24 mouse cellular contexts compared by ENCODE assay signal in genomic region chr1:113630898-113631297, GRCm38 (mm10).
DNase-seq lines count a peak whose midpoint lies in the region; ATAC-seq and TF ChIP-seq lines count a peak whose summit lies in the region.
"Had no signal": no experiment of that assay in that cellular context is flagged by ENCODE, and none has a peak within 500 bp of the region (broad histone marks: within the 10 kb centered on the region; RNA-seq: fewer than 3 reads in every experiment).

No protein-coding gene starts in this region.

- no peak for TF ChIP-seq EP300 in heart, adult 2 months (IDR thresholded peaks at IDR 0.05; ENCODE audit: insufficient read depth, low read depth, low read length)
- no peak for TF ChIP-seq EP300 in stomach, postnatal 0 days (optimal IDR thresholded peaks at IDR 0.05)

- H3K27ac ChIP-seq in heart, adult 2 months: no peak overlapping the region
- no peak overlapping the region for H3K27ac ChIP-seq in kidney, embryonic 16.5 days (ENCODE audit: low read length)
- no peak overlapping the region for H3K27ac ChIP-seq in stomach, embryonic 14.5 days (ENCODE audit: low read length)
- H3K27ac ChIP-seq in stomach, postnatal 0 days (replicated peaks): no peak overlapping the region
- H3K27ac ChIP-seq: forebrain, embryonic 10.5 days; layer of hippocampus, adult 2 months; limb, embryonic 12.5 days; liver, embryonic 14.5 days; midbrain, embryonic 13.5 days had no signal

- no peak overlapping the region for H3K4me3 ChIP-seq in heart, adult 2 months
- H3K4me3 ChIP-seq in kidney, embryonic 16.5 days (ENCODE audit: low read length): no peak overlapping the region
- no peak overlapping the region for H3K4me3 ChIP-seq in stomach, embryonic 14.5 days (ENCODE audit: low read depth, low read length)
- H3K4me3 ChIP-seq in stomach, postnatal 0 days (ENCODE audit: low read depth, low read length): no peak overlapping the region
- H3K4me3 ChIP-seq: forebrain, embryonic 10.5 days; layer of hippocampus, adult 2 months; limb, embryonic 12.5 days; midbrain, embryonic 13.5 days had no signal

- WGBS in heart, adult 2 months: 31% methylated on average over 1 of the region's 1 CpGs
- WGBS in kidney, embryonic 16.5 days: 26% methylated on average over 1 of the region's 1 CpGs
- WGBS in stomach, embryonic 14.5 days: 40% methylated on average over 1 of the region's 1 CpGs
- 36% methylated on average over 1 of the region's 1 CpGs for WGBS in stomach, postnatal 0 days

- H3K4me2 ChIP-seq in kidney, embryonic 16.5 days (replicated peaks; ENCODE audit: low read depth, low read length): no peak overlapping the region
- H3K4me2 ChIP-seq in stomach, embryonic 14.5 days (replicated peaks; ENCODE audit: low read depth, low read length): no peak overlapping the region
- no peak overlapping the region for H3K4me2 ChIP-seq in stomach, postnatal 0 days (replicated peaks; ENCODE audit: low read depth)
- H3K4me2 ChIP-seq: heart, embryonic 11.5 days; limb, embryonic 12.5 days; lung, embryonic 14.5 days; midbrain, embryonic 13.5 days had no signal

- no peak for TF ChIP-seq POLR2A in heart, adult 2 months (IDR thresholded peaks at IDR 0.05; ENCODE audit: insufficient read depth, low read depth, low read length)

- no peak overlapping the region for H3K9ac ChIP-seq in heart, adult 2 months (ENCODE audit: low read depth, low read length)
- H3K9ac ChIP-seq in kidney, embryonic 16.5 days (replicated peaks; ENCODE audit: low read length): no peak overlapping the region
- no peak overlapping the region for H3K9ac ChIP-seq in stomach, embryonic 14.5 days (replicated peaks; ENCODE audit: low read depth, low read length)
- no peak overlapping the region for H3K9ac ChIP-seq in stomach, postnatal 0 days (ENCODE audit: low read length)
- H3K9ac ChIP-seq: limb, embryonic 12.5 days; liver, embryonic 14.5 days; lung, embryonic 14.5 days; midbrain, embryonic 13.5 days had no signal

- H3K9me3 ChIP-seq in kidney, embryonic 16.5 days (ENCODE audit: low read length): no peaks in the 10 kb centered on the region
- H3K9me3 ChIP-seq in stomach, embryonic 14.5 days (ENCODE audit: control insufficient read depth, low read depth, low read length): no peaks in the 10 kb centered on the region
- no peaks in the 10 kb centered on the region for H3K9me3 ChIP-seq in stomach, postnatal 0 days (ENCODE audit: control insufficient read depth, low read length)
- H3K9me3 ChIP-seq: forebrain, embryonic 10.5 days; limb, embryonic 12.5 days; midbrain, embryonic 13.5 days had no signal

- no peaks in the 10 kb centered on the region for H3K4me1 ChIP-seq in heart, adult 2 months (ENCODE audit: control insufficient read depth, insufficient read depth, low read length)
- no peaks in the 10 kb centered on the region for H3K4me1 ChIP-seq in kidney, embryonic 16.5 days (ENCODE audit: insufficient read depth, low read length)
- H3K4me1 ChIP-seq in stomach, embryonic 14.5 days (ENCODE audit: control insufficient read depth, insufficient read depth, low read length): no peaks in the 10 kb centered on the region
- no peaks in the 10 kb centered on the region for H3K4me1 ChIP-seq in stomach, postnatal 0 days (replicated peaks; ENCODE audit: control insufficient read depth, insufficient read depth)
- H3K4me1 ChIP-seq: forebrain, embryonic 10.5 days; limb, embryonic 12.5 days; midbrain, embryonic 13.5 days had no signal

- no peaks in the 10 kb centered on the region for H3K27me3 ChIP-seq in heart, adult 2 months (ENCODE audit: control insufficient read depth, insufficient read depth, low read length)
- no peaks in the 10 kb centered on the region for H3K27me3 ChIP-seq in kidney, embryonic 16.5 days (ENCODE audit: insufficient read depth, low read length)
- no peaks in the 10 kb centered on the region for H3K27me3 ChIP-seq in stomach, embryonic 14.5 days (ENCODE audit: control insufficient read depth, insufficient read depth, low read length)
- no peaks in the 10 kb centered on the region for H3K27me3 ChIP-seq in stomach, postnatal 0 days (ENCODE audit: control insufficient read depth, insufficient read depth, low read length)
- H3K27me3 ChIP-seq: limb, embryonic 12.5 days; midbrain, embryonic 13.5 days had no signal

- intact Hi-C loops in heart, postnatal 10 days (cut with DNase I): no loop called here
- intact Hi-C loops in heart, adult 2 months (cut with DNase I): no loop called here

- H3K36me3 ChIP-seq in heart, adult 2 months (ENCODE audit: control insufficient read depth, insufficient read depth, low read length): no peaks in the 10 kb centered on the region
- H3K36me3 ChIP-seq in kidney, embryonic 16.5 days (ENCODE audit: insufficient read depth, low read length): no peaks in the 10 kb centered on the region
- H3K36me3 ChIP-seq in stomach, embryonic 14.5 days (ENCODE audit: control insufficient read depth, insufficient read depth, low read length): no peaks in the 10 kb centered on the region
- no peaks in the 10 kb centered on the region for H3K36me3 ChIP-seq in stomach, postnatal 0 days (ENCODE audit: control insufficient read depth, insufficient read depth, low read length)
- H3K36me3 ChIP-seq: forebrain, embryonic 10.5 days; limb, embryonic 12.5 days; midbrain, embryonic 13.5 days had no signal

- H3K79me2 ChIP-seq in heart, adult 2 months (replicated peaks; ENCODE audit: control insufficient read depth, insufficient read depth, low read length): no peaks in the 10 kb centered on the region

- peak; percentile 19 to 44 for DNase-seq in heart, postnatal 10 days
- no peak for DNase-seq in heart, adult 2 months
- no peak for DNase-seq in kidney, adult 9 months
- no peak for DNase-seq in stomach, postnatal 0 days (ENCODE audit: low spot score)
- DNase-seq in thymus, adult 18-20 months: no peak
- DNase-seq: adrenal gland, postnatal 25 days; cerebellum, adult 9-11 months; heart, postnatal 36 days; lung, embryonic 14.5 days; retina, postnatal 1 day; right cerebral cortex, postnatal 25 days; spleen, adult 18-20 months; thymus, postnatal 25 days had no signal

- ATAC-seq in kidney, embryonic 16.5 days (ENCODE audit: low FRiP score, low TSS enrichment): peak; percentile 61; the same call in 1 of the 2 replicates
- ATAC-seq in stomach, embryonic 14.5 days (ENCODE audit: insufficient number of reproducible peaks, insufficient read depth, low FRiP score, low read depth): 0 out of 2 replicates have a peak, but pooled peaks have one; percentile 37
- no peak for ATAC-seq in stomach, postnatal 0 days (ENCODE audit: low FRiP score, low TSS enrichment)
- ATAC-seq: forebrain, embryonic 16.5 days; hindbrain, embryonic 16.5 days; intestine, postnatal 0 days; midbrain, embryonic 13.5 days had no signal

- no peak for TF ChIP-seq CTCF in heart, adult 2 months (IDR thresholded peaks at IDR 0.05)
- TF ChIP-seq CTCF in stomach, postnatal 0 days (IDR thresholded peaks at IDR 0.05; ENCODE audit: low read depth): no peak

Comparison
In these comparisons a context has a peak if more than half of its experiments do, and no peak if none do; other contexts are left out.
1. DNase-seq: peak in heart, postnatal 10 days (2 of 2); none in heart, adult 2 months (0 of 2), kidney, adult 9 months (single experiment), stomach, postnatal 0 days (single experiment) and thymus, adult 18-20 months (0 of 2).